Mouse (Mus musculus) neutrophil, adult 5-6 weeks (primary cell): ENCODE measurements around the gene Kcnip3. TPM values are rescaled to one million over a fixed set of nuclear protein-coding genes. Genes with fewer than 3 reads are reported as not detected.

ENCODE experiments used
- ATAC-seq: fragments of 151-379, 151-347 bp; 2 replicates; pipeline ENCODE4 v1.8.0; 2017; ENCODE audit warnings: mild to moderate bottlenecking, moderate TSS enrichment; ENCODE audit not compliant: insufficient number of reproducible peaks, poor library complexity, low FRiP score, severe bottlenecking; ENCODE audit errors: extremely low read depth
- total RNA-seq: library from RNA; stranded (forward); fragments of 200-1000 nt; gene quantifications from 2 replicates; pipeline ENCODE4 v1.2.3, GENCODE M21; 2017

The Kcnip3 gene
- total RNA-seq, 1 experiment from 2014 or later, result not detected

- no peak for ATAC-seq
Observed at GRCm38 (mm10) chr2:127430238-127430637, 91.7 kb downstream of the Kcnip3 start.

GRCm38 (mm10) chr2:127424977-127425376 is 96.9 kb downstream of the Kcnip3 start, which contains the start of gene Gpat2:
Gene Gpat2 (plus strand): TSS chr2:127425199.
- no peak for ATAC-seq

- ATAC-seq, result no peak
Observed at GRCm38 (mm10) chr2:127418266-127418970, 103.5 kb downstream of the Kcnip3 start.

GRCm38 (mm10) chr2:127416706-127417105 is 105.2 kb downstream of the Kcnip3 start:
- no peak for ATAC-seq

- ATAC-seq, result no peak
Observed at GRCm38 (mm10) chr2:127415806-127416205, 106.1 kb downstream of the Kcnip3 start.

- no peak for ATAC-seq
Observed at GRCm38 (mm10) chr2:127411126-127411525, 110.8 kb downstream of the Kcnip3 start.

Other genes with a start within 250 kb of the Kcnip3 start
- gene Dusp2, start 185.9 kb downstream of the Kcnip3 start, total RNA-seq, result 175 and 211 TPM in 2 replicates
- gene Astl, start 183.5 kb downstream of the Kcnip3 start, total RNA-seq, result 1.2 and 1.5 TPM in 2 replicates
- not detected in 2 replicates for gene Adra2b, start 158.9 kb downstream of the Kcnip3 start, total RNA-seq
- not detected in 2 replicates for gene Gpat2, start 96.9 kb downstream of the Kcnip3 start, total RNA-seq
- 8.5 and 11.8 TPM in 2 replicates for gene Fahd2a, start 77.5 kb downstream of the Kcnip3 start, total RNA-seq
- not detected in 2 replicates for gene Prom2, start 19.4 kb upstream of the Kcnip3 start, total RNA-seq
- 4.4 and 5.2 TPM in 2 replicates for gene Zfp661, start 65.0 kb upstream of the Kcnip3 start, total RNA-seq
- 29.9 and 34.9 TPM in 2 replicates for gene Mrps5, start 65.1 kb upstream of the Kcnip3 start, total RNA-seq
- gene Mal, start 134.6 kb upstream of the Kcnip3 start, total RNA-seq, result 4.9 and 7.6 TPM in 2 replicates
- gene Mall, start 207.8 kb upstream of the Kcnip3 start, total RNA-seq, result 0.61 TPM in 1 of 2 replicates, not detected in the other